Mouse (Mus musculus): ENCODE measurements at regions not wholly inside any gene's neighbourhood (a gene's known extent, or its start where the extent isn't known, plus 50 kb on each side); places are given as distances from the start of the nearest gene placed in this dataset.

DNA sequence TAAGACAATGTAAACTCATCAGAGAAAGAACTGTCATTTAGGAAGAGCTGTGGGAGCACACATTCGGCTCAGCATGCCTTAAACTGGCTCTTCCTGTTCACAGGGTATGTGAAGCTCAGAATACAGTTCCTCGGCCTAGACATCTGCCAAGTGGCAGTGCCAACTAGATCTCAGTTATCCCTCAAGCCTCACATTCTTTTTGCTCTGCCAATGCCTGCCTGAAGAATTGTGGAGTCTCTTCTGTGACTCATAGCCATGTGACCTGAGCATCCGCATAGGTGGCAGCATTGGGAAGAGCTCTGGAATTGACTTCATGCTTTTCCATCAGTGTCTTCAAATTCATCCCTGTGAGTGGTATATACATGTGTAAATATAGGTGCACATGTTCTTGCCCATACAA is 59.7 kb downstream of the Prlhr start:
- Histone ChIP-seq H3K4me3 (ENCODE audit: control insufficient read depth, low read depth, low read length) (no peak overlapping the region), H3K27ac (ENCODE audit: control insufficient read depth, insufficient read depth, low read depth, low read length) (no peak overlapping the region), H3K4me1 (ENCODE audit: control insufficient read depth, insufficient read depth, low read length) (no peaks in the 10 kb centered on the region), H3K27me3 (ENCODE audit: control insufficient read depth, insufficient read depth, low read length) (no peaks in the 10 kb centered on the region), H3K36me3 (ENCODE audit: control insufficient read depth, insufficient read depth, low read length) (no peaks in the 10 kb centered on the region)
- TF ChIP-seq CTCF (IDR thresholded peaks at IDR 0.05; ENCODE audit: control insufficient read depth, insufficient read depth, insufficient replicate concordance, low read depth, low read length) (no peak), POLR2A (IDR thresholded peaks at IDR 0.05; ENCODE audit: control insufficient read depth, low read depth, low read length) (no peak)

- no peak for TF ChIP-seq POLR2A (IDR thresholded peaks at IDR 0.05; ENCODE audit: control insufficient read depth, low read depth, low read length)
- TF ChIP-seq CTCF (IDR thresholded peaks at IDR 0.05; ENCODE audit: control insufficient read depth, insufficient read depth, insufficient replicate concordance, low read depth, low read length) = no peak
- Histone ChIP-seq H3K27ac (ENCODE audit: control insufficient read depth, insufficient read depth, low read depth, low read length) (no peak overlapping the region), H3K27me3 (ENCODE audit: control insufficient read depth, insufficient read depth, low read length) (no peaks in the 10 kb centered on the region), H3K4me1 (ENCODE audit: control insufficient read depth, insufficient read depth, low read length) (no peaks in the 10 kb centered on the region), H3K4me3 (ENCODE audit: control insufficient read depth, low read depth, low read length) (no peak overlapping the region), H3K36me3 (ENCODE audit: control insufficient read depth, insufficient read depth, low read length) (no peaks in the 10 kb centered on the region)
These were observed 68.7 kb downstream of the Prlhr start for GRCm38 (mm10) chr19:60399425-60399824.

GRCm38 (mm10) chr19:60397666-60398065 is 70.4 kb downstream of the Prlhr start:
- no peaks in the 10 kb centered on the region for H3K36me3 ChIP-seq (ENCODE audit: control insufficient read depth, insufficient read depth, low read length)
- no peaks in the 10 kb centered on the region for H3K27me3 ChIP-seq (ENCODE audit: control insufficient read depth, insufficient read depth, low read length)
- no peak overlapping the region for H3K27ac ChIP-seq (ENCODE audit: control insufficient read depth, insufficient read depth, low read depth, low read length)
- no peaks in the 10 kb centered on the region for H3K4me1 ChIP-seq (ENCODE audit: control insufficient read depth, insufficient read depth, low read length)
- TF ChIP-seq POLR2A (IDR thresholded peaks at IDR 0.05; ENCODE audit: control insufficient read depth, low read depth, low read length) = no peak
- TF ChIP-seq CTCF (IDR thresholded peaks at IDR 0.05; ENCODE audit: control insufficient read depth, insufficient read depth, insufficient replicate concordance, low read depth, low read length) = no peak
- H3K4me3 ChIP-seq (ENCODE audit: control insufficient read depth, low read depth, low read length) = no peak overlapping the region

GRCm38 (mm10) chr19:60396604-60397003 is 71.5 kb downstream of the Prlhr start:
- no peak overlapping the region for H3K27ac ChIP-seq (ENCODE audit: control insufficient read depth, insufficient read depth, low read depth, low read length)
- no peaks in the 10 kb centered on the region for H3K27me3 ChIP-seq (ENCODE audit: control insufficient read depth, insufficient read depth, low read length)
- no peaks in the 10 kb centered on the region for H3K4me1 ChIP-seq (ENCODE audit: control insufficient read depth, insufficient read depth, low read length)
- no peak overlapping the region for H3K4me3 ChIP-seq (ENCODE audit: control insufficient read depth, low read depth, low read length)
- no peak for TF ChIP-seq POLR2A (IDR thresholded peaks at IDR 0.05; ENCODE audit: control insufficient read depth, low read depth, low read length)
- no peak for TF ChIP-seq CTCF (IDR thresholded peaks at IDR 0.05; ENCODE audit: control insufficient read depth, insufficient read depth, insufficient replicate concordance, low read depth, low read length)
- no peaks in the 10 kb centered on the region for H3K36me3 ChIP-seq (ENCODE audit: control insufficient read depth, insufficient read depth, low read length)

DNA sequence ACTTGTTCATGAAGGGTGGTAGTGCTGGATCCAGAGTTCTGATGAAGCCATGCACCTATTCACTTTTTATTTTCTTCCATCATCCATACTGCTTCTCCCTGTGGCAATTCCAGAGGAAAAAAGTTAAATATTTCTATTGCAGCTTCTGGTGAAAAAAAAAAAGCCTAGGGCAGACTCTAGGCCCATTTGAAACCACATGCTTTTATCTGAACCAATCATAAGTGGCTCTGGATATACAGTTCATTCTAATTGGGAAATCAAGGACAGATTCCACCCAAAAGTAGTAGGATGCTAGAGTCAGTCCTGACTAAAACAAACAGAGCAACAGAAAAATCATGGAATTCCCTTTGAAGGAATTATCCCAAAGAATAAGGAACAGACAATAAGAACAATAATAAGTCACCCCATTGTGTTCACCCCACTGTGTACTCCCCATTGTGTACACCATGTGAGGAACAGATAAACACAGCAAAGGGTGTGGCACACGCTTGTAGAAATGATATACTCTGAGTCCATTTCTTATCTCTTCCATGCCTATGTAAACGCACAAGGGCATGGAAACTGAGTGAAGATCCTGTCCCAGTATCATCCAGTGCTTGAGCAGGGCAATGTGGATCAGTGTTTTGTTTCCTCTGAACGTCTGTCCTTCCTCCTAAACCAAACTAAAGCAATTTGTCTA is 81.4 kb downstream of the Prlhr start:
- Histone ChIP-seq H3K27ac (ENCODE audit: control insufficient read depth, insufficient read depth, low read depth, low read length) (no peak overlapping the region), H3K36me3 (ENCODE audit: control insufficient read depth, insufficient read depth, low read length) (no peaks in the 10 kb centered on the region), H3K4me3 (ENCODE audit: control insufficient read depth, low read depth, low read length) (no peak overlapping the region), H3K27me3 (ENCODE audit: control insufficient read depth, insufficient read depth, low read length) (no peaks in the 10 kb centered on the region), H3K4me1 (ENCODE audit: control insufficient read depth, insufficient read depth, low read length) (peaks cover 2% of the 10 kb centered on the region; the same call in 1 of the 2 replicates)
- no peak for TF ChIP-seq CTCF (IDR thresholded peaks at IDR 0.05; ENCODE audit: control insufficient read depth, insufficient read depth, insufficient replicate concordance, low read depth, low read length)
- TF ChIP-seq POLR2A (IDR thresholded peaks at IDR 0.05; ENCODE audit: control insufficient read depth, low read depth, low read length) = no peak

- no peaks in the 10 kb centered on the region for H3K36me3 ChIP-seq (ENCODE audit: control insufficient read depth, insufficient read depth, low read length)
- peaks cover 2% of the 10 kb centered on the region; the same call in 1 of the 2 replicates for H3K4me1 ChIP-seq (ENCODE audit: control insufficient read depth, insufficient read depth, low read length)
- TF ChIP-seq CTCF (IDR thresholded peaks at IDR 0.05; ENCODE audit: control insufficient read depth, insufficient read depth, insufficient replicate concordance, low read depth, low read length) = no peak
- no peak for TF ChIP-seq POLR2A (IDR thresholded peaks at IDR 0.05; ENCODE audit: control insufficient read depth, low read depth, low read length)
- no peak overlapping the region; the same call in 1 of the 2 replicates for H3K4me3 ChIP-seq (ENCODE audit: control insufficient read depth, low read depth, low read length)
- H3K27ac ChIP-seq (ENCODE audit: control insufficient read depth, insufficient read depth, low read depth, low read length) = no peak overlapping the region
- H3K27me3 ChIP-seq (ENCODE audit: control insufficient read depth, insufficient read depth, low read length) = no peaks in the 10 kb centered on the region
These were observed 83.4 kb downstream of the Prlhr start for GRCm38 (mm10) chr19:60384721-60385120.

- Histone ChIP-seq H3K4me3 (ENCODE audit: control insufficient read depth, low read depth, low read length) (no peak overlapping the region), H3K27ac (ENCODE audit: control insufficient read depth, insufficient read depth, low read depth, low read length) (no peak overlapping the region), H3K4me1 (ENCODE audit: control insufficient read depth, insufficient read depth, low read length) (peaks cover 2% of the 10 kb centered on the region; the same call in 1 of the 2 replicates), H3K36me3 (ENCODE audit: control insufficient read depth, insufficient read depth, low read length) (no peaks in the 10 kb centered on the region), H3K27me3 (ENCODE audit: control insufficient read depth, insufficient read depth, low read length) (no peaks in the 10 kb centered on the region)
- TF ChIP-seq POLR2A (IDR thresholded peaks at IDR 0.05; ENCODE audit: control insufficient read depth, low read depth, low read length) (no peak), CTCF (IDR thresholded peaks at IDR 0.05; ENCODE audit: control insufficient read depth, insufficient read depth, insufficient replicate concordance, low read depth, low read length) (no peak)
These were observed 85.4 kb downstream of the Prlhr start for GRCm38 (mm10) chr19:60382661-60383060.

Data from testis, adult 2 months (tissue).